Mouse (Mus musculus) megakaryocyte, embryonic 14.5 days (primary cell): ENCODE data around the gene Plcl1.

Experiments used
- FLI1 ChIP-seq: IDR thresholded peaks from 2 replicates; pipeline ENCODE4 v1.6.1; 2012; ENCODE audit warnings: low read length, inconsistent platforms, mixed read lengths
- GATA1 ChIP-seq: IDR thresholded peaks from 3 replicates; pipeline ENCODE4 v1.6.1; 2012; ENCODE audit warnings: mixed read lengths, low read length, inconsistent platforms, borderline replicate concordance

DNA sequence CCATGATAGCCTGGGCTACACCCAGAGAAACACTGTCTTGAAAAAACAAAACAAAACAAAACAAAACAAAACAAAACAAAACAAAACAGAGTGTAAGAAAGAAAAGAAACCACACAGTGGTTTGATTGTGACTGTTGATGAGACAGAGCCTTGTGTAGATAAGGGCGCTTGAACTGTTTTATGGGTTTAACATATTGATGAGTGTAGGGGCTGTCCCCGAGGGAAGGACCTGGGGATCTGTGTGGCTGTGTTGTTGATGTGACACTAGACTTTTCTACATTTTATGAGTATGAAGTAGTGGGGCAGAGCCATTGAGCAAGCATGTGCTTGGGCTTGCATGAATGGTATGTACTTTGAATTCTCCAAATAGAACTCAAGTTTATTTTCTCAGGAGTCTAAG, 41.2 kb downstream of the Plcl1 start:
- no peak for TF ChIP-seq GATA1
- TF ChIP-seq FLI1, result no peak
